Mouse (Mus musculus): ENCODE measurements around the gene Gm20219.
A peak's percentile ranks its signal among the peaks of the same experiment; 100 is the strongest.

DNA sequence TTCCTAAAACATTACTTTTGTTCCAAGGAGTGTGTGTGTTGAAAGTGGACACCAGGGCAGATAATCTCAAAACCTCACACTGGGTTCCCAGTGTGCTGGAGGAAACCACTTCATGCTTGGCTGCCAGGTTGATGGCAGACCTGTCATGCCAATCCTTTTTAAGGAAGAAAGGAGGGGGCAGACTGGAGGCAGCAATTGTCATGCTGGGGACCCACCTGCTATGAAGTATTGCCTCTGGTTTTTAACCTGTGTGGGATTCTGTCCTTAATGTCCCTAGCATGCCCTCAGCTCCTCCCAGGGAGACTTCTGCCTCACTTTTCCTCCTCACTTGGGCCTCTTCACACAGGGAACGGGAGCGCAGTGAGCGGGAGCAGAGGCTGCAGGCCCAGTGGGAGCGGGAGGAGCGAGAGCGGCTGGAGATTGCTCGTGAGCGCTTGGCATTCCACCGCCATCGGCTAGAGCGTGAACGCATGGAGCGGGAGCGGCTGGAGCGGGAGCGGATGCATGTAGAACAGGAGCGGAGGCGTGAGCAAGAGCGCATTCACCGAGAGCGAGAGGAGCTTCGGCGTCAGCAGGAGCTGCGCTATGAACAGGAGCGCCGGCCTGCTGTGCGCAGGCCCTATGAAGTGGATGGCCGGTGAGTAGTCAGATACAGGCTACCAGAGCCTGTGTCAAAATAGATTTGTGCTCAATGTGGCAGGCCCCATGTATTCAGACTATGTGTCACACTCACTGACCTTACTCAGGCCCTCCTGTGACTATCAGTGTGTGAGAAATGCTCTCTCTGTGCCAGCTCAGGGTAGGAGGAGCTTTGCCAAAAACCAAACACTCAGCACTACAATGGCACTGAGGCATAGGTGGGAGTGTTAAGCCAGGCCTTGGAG lies 49.2 kb upstream of the Gm20219 start:
- no peak for TF ChIP-seq TCF3 (IDR thresholded peaks at IDR 0.05; ENCODE audit: insufficient read length, low read depth)
- peak; percentile 15 for TF ChIP-seq POLR2A (IDR thresholded peaks at IDR 0.05; ENCODE audit: insufficient read length, low read depth)
- no peak for TF ChIP-seq MYOD1 (IDR thresholded peaks at IDR 0.05; ENCODE audit: control insufficient read depth in 1 of 3, insufficient read length in 2 of 3, low read depth in 2 of 3)
- no peak for TF ChIP-seq TCF12 (IDR thresholded peaks at IDR 0.05; ENCODE audit: insufficient read depth, poor library complexity, severe bottlenecking)
- TF ChIP-seq MYOG (IDR thresholded peaks at IDR 0.05; ENCODE audit: control insufficient read depth in 1 of 3, insufficient read depth in 1 of 3, insufficient read length in 2 of 3, low read depth in 2 of 3) = no peak
